Mouse (Mus musculus): ENCODE results near the gene Tnnt3.

Tnnt3 gene

DNA sequence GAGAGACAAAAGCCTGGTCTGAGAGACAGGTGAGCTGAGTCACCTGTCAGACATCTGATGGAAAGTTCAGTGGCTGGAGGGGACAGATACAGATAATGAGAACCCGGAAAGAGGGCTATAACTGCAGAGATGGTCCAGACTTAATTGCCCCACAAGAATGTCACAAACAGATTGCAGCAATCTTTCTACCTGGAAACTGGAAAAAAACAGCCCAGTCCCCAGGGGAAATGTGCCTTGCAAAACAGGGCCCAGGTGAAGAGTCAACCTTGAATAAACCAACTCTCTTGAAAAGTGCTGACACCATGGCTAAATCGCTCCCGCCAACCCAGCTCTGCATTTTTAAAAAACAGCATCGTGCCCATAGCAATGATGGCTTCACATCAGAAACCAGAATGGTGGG is 21.7 kb downstream of the Tnnt3 start:
- ChIA-PET POLR2A (interaction anchor here in 1 of 4 experiments (0.6 to 1.8 kb wide), 5 partner anchors 8 to 90 kb away, joined by 3 to 7 read pairs (median 4); no protein-coding TSS in a partner anchor), CTCF (interaction anchor here (0.6 to 4.6 kb wide), 7 partner anchors 18 to 201 kb away, joined by 3 to 35 read pairs (median 9); no protein-coding TSS in a partner anchor)

DNA sequence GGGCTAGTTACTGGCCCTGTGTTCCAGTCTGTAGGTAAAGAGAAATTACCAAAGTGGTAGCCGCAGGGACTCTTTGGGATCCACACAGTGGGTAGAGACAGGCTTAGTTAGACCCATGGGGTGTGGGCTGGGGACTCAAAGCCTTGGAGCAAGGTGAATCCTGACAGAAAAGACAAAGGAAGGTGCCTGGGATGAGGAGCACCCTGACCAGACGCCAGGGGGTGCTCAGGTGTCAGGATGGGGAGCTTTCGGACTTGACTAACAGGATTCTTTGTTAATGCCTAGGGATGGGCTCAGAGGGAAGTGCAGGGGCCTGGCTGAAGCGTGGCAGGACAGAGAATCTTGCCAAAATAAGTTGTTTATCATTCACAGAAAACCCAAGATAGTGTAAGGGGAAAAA is 23.7 kb downstream of the Tnnt3 start:
- CTCF ChIA-PET: interaction anchor here (0.6 to 4.6 kb wide), 37 partner anchors 10 to 1346 kb away, joined by 3 to 35 read pairs (median 4); no protein-coding TSS in a partner anchor
- POLR2A ChIA-PET: interaction anchor here in 2 of 4 experiments (0.6 to 2.5 kb wide), 8 partner anchors 11 to 163 kb away, joined by 3 to 15 read pairs (median 4); no protein-coding TSS in a partner anchor

DNA sequence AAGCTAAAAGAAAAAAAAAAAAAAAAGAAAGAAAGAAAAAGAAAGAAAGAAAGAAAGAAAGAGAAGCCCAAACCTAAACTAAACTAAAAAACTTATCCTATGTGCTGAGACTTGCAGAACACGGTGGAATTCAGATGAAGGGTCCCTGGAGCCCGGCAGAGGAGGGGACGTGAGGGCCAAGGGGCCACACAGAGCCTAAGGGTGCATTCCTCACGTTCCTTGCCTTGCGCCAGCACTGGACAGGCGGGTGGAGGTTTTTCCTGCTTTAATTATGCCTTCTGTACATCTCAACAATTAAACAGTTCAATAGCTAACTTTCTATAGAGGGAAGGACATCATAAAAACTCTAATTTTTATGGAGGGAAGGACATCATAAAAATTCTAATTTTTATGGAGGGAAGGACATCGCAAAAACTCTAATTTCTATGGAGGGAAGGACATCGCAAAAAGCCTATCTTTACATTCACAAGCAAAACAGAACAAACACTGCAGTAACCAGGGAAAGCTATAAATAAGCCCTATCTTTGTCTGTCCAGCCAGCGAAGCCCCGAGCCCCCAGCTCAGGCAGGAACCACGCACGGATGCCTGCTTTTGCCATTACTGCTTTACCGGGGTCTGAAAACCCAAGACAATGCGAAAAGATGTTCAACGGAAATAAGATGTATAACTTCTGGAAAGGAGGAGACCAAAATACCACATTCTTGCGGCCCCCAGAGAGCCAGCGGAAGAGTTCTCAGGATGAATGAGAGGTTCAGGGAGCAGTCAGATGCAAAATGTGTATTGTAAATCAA is 24.8 kb downstream of the Tnnt3 start:
- CTCF ChIA-PET: interaction anchor here (0.6 to 4.6 kb wide), 19 partner anchors 11 to 1347 kb away, joined by 3 to 35 read pairs (median 6); no protein-coding TSS in a partner anchor
- POLR2A ChIA-PET: interaction anchor here in 2 of 4 experiments (0.6 to 2.5 kb wide), 7 partner anchors 11 to 164 kb away, joined by 3 to 15 read pairs (median 4); no protein-coding TSS in a partner anchor

DNA sequence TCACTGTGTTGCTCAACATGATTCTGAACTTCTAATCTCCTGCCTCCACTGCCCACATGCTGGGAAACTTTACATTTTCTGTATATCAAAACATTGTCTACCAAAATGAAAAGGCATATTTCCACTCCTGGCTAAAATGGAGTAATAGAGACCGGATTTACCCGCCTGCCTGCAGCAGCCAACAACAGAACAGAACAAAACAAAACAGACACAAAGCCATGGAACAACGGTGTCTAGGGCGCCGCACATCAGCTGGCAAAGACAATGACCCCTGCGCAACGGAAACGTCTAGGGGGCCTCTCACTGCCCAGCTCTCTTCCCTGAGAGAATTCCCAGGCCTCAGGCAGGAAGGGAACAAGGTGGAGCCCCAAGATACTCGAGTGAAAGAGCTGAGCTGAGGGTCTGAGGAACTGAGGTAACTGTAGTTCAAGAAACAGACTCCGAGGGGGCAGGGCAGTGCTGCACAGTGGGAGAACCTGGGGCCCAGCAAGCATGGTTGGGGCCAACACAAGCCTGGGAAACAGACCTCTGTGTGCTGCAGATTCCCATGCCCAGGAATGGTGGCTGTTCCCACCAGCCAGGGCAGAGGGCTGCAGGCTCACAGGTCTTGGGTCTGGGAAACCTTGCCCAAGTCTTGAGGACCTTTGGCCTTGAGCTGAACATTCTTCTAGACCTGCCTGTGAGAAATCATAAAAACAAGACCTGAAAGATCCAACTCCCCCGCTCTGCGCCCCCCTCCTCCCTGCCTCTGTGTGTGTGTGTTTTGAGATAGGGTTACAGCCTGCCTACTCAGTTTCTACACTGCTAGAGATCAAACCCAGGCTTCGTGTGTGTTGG is 26.9 kb downstream of the Tnnt3 start:
- CTCF ChIA-PET: interaction anchor here (1.0 to 2.9 kb wide), 6 partner anchors 12 to 191 kb away, joined by 3 to 10 read pairs (median 3); no protein-coding TSS in a partner anchor
- POLR2A ChIA-PET: interaction anchor here in 2 of 4 experiments (0.7 to 1.0 kb wide), 2 partner anchors 10 to 109 kb away, joined by 3 to 4 read pairs; no protein-coding TSS in a partner anchor

- ChIA-PET CTCF (interaction anchor here in 1 of 4 experiments (1.9 kb wide), 1 partner anchor 8 kb away, joined by 6 read pairs; no protein-coding TSS in a partner anchor), POLR2A (no interaction called here)
Observed at GRCm38 (mm10) chr7:142529350-142529749, 30.7 kb downstream of the Tnnt3 start.

GRCm38 (mm10) chr7:142531973-142532521 is 33.4 kb downstream of the Tnnt3 start:
- ChIA-PET CTCF (interaction anchor here in 1 of 4 experiments (1.2 kb wide), 1 partner anchor 12 kb away, joined by 3 read pairs; no protein-coding TSS in a partner anchor), POLR2A (interaction anchor here in 1 of 4 experiments (0.6 kb wide), 1 partner anchor 153 kb away, joined by 5 read pairs; no protein-coding TSS in a partner anchor)

DNA sequence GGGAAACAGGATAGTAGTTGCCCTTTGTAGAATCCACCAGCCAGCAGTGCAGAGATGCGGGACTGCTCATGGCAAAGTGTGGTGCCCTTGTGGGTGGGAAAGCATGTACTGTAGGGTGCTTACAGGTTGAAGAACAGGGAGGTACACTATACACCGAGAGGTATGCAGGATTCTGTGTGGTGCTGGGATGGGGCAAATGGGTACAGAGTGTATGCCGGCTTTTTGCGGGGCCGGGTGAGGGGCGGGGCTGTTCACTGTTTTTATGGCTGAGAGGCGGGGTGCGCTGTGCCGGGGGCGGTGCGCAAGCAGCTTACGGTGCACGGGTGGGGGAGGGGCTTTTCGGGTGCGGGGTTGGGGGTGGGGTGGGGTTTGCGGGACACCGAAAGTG is 34.0 kb downstream of the Tnnt3 start, which contains the start of gene Mrpl23:
Gene Mrpl23 (plus strand): TSS at position 16 of the 388 bp plus-strand sequence.
- ChIA-PET POLR2A (no interaction called here), CTCF (interaction anchor here in 1 of 4 experiments (1.2 to 1.3 kb wide), 2 partner anchors 12 to 78 kb away, joined by 3 to 4 read pairs; no protein-coding TSS in a partner anchor)

DNA sequence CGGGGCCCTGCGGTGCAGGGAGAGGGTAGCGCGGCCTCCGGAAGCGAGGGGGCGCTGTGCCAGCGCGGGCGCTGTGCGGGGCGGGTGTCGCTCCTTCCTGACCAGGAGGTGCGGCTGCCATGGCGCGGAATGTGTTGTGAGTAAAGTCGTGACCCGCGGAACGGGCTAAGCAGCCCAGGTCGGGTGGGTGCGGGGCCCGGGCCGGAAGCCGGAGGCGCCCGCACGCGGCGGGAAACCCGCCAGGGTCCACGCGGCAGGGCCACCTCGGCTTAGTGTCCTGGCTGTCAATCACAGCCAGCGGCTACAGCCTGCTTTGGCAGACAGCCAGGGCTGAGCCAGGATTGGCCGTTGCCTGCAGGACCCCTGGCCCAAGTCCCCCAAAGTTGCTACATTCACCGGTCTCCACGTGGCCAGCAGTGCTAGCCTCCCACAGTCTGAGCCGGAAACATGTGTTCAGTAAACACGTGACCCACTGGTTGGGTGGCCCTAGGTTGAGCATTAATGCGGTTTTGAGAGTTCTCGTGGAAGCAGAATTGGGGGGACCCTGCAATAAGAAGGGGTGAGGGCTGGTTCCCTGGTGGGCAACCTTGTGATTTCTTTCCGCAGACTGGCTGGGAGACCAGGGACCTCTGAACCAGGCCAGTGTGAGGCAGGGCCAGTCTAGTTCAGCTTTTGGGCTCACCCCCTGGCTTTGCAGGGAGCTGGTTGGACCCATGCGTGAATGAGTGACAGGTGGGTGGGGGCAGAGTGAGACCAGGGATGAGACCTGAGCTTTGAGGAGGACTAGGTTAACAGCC is 34.6 kb downstream of the Tnnt3 start:
- POLR2A ChIA-PET: no interaction called here
- CTCF ChIA-PET: interaction anchor here in 3 of 4 experiments (0.6 to 1.8 kb wide), 5 partner anchors 10 to 360 kb away, joined by 3 to 7 read pairs (median 3); no protein-coding TSS in a partner anchor

DNA sequence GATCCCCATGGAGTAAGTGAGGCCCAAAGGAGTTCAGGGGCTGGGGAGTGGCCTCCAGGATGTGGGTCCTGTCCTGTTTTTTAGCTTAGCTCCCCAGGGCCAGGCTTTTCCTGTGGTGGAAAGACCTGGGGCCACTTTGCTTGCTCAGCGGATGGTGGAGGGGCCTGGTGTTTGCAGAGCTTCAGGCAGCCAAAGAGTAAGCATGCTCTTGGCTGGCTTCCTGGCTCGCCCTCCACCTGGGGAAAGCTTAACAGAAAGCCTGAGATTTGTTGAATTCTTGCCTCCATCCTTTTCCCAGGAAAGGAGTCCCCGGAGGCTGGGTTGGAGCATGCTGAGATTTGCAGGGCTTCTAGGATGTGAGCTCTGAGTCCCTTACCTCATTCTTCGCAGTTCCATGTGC is 36.5 kb downstream of the Tnnt3 start:
- ChIA-PET POLR2A (interaction anchor here in 2 of 4 experiments (0.7 to 2.0 kb wide), 11 partner anchors 9 to 163 kb away, joined by 3 to 7 read pairs (median 4); partner anchors contain the start of gene Ctsd (in 1 of the 2)), CTCF (interaction anchor here (0.6 to 1.9 kb wide), 11 partner anchors 12 to 1449 kb away, joined by 3 to 7 read pairs (median 3); no protein-coding TSS in a partner anchor)

DNA sequence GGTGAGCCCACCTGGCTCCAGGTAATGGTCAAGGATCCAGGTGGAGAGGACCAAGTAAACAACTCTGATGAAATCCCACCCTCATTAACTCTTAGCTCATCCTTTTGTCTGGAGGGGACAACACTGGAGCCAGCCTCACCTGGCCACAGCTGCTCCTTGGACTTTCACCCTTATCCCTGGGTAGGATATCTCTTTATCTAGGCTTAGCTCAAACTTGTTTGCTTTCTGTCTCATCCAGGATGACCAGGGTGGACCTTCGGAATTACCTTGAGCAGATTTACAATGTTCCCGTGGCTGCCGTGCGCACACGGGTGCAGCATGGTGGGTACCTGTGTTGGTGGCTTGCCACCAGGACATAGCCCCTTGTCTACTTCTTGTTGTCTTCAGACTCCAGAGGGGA is 37.2 kb downstream of the Tnnt3 start:
- ChIA-PET CTCF (interaction anchor here in 3 of 4 experiments (0.6 to 1.9 kb wide), 5 partner anchors 13 to 1448 kb away, joined by 3 to 5 read pairs (median 3); no protein-coding TSS in a partner anchor), POLR2A (interaction anchor here in 2 of 4 experiments (1.4 to 2.0 kb wide), 5 partner anchors 10 to 164 kb away, joined by 3 to 5 read pairs (median 4); no protein-coding TSS in a partner anchor)

DNA sequence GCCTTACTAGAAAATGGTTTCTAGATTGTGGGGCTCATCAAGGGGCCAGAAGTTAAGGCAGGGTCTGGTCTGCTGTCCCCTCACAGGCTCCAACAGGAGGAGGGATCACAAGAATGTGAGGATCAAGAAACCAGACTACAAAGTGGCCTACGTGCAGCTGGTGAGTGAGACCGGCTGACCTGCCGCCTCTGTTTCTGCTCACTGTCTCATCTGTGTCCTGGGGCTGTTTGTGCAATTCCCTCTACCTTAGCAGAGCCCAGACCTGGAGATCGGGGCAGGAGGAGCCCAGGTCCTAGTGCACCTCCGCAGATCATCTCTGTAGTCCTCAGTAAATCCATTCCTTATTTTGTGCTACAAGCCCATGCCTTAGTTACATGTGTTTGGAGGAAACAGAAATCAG is 38.5 kb downstream of the Tnnt3 start:
- ChIA-PET CTCF (interaction anchor here (0.5 to 2.2 kb wide), 47 partner anchors 8 to 586 kb away, joined by 3 to 24 read pairs (median 6); no protein-coding TSS in a partner anchor), POLR2A (interaction anchor here in 3 of 4 experiments (0.6 to 2.2 kb wide), 10 partner anchors 14 to 100 kb away, joined by 3 to 11 read pairs (median 4); no protein-coding TSS in a partner anchor)

DNA sequence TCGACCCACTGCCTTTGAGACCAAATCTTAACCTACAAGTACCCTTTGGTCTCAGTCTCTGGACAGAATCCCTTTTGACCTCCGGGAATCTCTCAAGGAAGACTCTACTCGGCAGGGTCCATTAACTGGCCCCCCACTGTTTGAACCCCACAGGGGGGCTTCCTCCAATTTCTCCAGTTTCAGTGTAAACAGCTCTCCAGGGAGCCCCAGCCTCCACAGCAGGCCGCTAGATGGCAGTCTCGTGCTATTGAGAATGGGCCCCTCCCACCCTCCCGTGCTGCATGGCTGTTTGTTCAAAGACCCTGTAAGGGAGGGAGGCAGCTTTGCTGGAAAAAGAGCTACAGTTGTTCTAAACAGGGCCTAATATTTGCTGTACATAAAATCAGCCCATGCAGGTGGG is 39.2 kb downstream of the Tnnt3 start:
- ChIA-PET POLR2A (interaction anchor here in 3 of 4 experiments (0.6 to 2.2 kb wide), 18 partner anchors 10 to 515 kb away, joined by 3 to 11 read pairs (median 4); no protein-coding TSS in a partner anchor), CTCF (interaction anchor here (0.6 to 2.2 kb wide), 66 partner anchors 8 to 1853 kb away, joined by 3 to 24 read pairs (median 5); no protein-coding TSS in a partner anchor)

- ChIA-PET POLR2A (interaction anchor here in 3 of 4 experiments (0.6 to 2.2 kb wide), 19 partner anchors 9 to 1669 kb away, joined by 3 to 11 read pairs (median 4); no protein-coding TSS in a partner anchor), CTCF (interaction anchor here (0.6 to 2.2 kb wide), 59 partner anchors 8 to 1853 kb away, joined by 3 to 24 read pairs (median 5); no protein-coding TSS in a partner anchor)
Observed at GRCm38 (mm10) chr7:142538291-142538690, 39.7 kb downstream of the Tnnt3 start.

GRCm38 (mm10) chr7:142538766-142539165 is 40.1 kb downstream of the Tnnt3 start:
- ChIA-PET POLR2A (interaction anchor here in 2 of 4 experiments (0.6 to 2.2 kb wide), 5 partner anchors 9 to 1669 kb away, joined by 3 to 11 read pairs (median 4); no protein-coding TSS in a partner anchor), CTCF (interaction anchor here (0.6 to 2.2 kb wide), 32 partner anchors 13 to 658 kb away, joined by 3 to 24 read pairs (median 6); no protein-coding TSS in a partner anchor)

GRCm38 (mm10) chr7:142539828-142540227 is 41.2 kb downstream of the Tnnt3 start:
- ChIA-PET CTCF (interaction anchor here in 3 of 4 experiments (0.6 to 2.1 kb wide), 3 partner anchors 40 to 205 kb away, joined by 3 to 7 read pairs (median 4); no protein-coding TSS in a partner anchor), POLR2A (no interaction called here)

DNA sequence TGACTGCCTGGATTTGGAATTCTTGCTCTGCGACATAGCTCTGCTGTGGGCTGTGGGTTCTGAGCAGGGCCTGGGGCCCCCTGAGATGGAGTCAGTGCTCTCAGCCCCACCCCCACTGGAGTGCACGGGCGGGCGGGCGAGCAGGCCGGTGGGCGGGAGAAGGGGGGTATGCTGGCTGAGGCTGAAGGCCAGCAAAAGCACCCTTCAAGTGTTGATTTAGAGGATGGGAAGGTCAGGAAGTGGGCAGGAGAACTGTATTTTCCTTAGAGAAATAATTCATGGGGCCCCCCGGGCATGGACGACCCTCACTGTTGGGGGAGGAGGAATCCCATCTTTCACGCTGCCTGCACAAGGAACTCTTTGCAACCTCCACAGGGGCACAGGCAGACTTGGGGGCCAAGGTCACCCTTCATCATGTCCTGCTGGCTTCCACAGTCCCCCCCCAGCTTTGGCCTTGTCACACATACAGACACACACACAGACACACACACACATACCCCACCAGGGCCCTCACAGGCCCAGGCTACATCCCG is 44.2 kb downstream of the Tnnt3 start:
- ChIA-PET CTCF (no interaction called here), POLR2A (interaction anchor here in 1 of 4 experiments (1.3 kb wide), 1 partner anchor 21 kb away, joined by 3 read pairs; no protein-coding TSS in a partner anchor)
